Mouse (Mus musculus) lung, postnatal 0 days (tissue): Measurements from ENCODE around the gene Gm34653. TPM values are rescaled to one million over a fixed set of nuclear protein-coding genes. Genes with fewer than 3 reads are reported as not detected.
A peak's percentile ranks its signal among the peaks of the same experiment; 100 is the strongest.
"Not testable (repeated sequence)": the region's sequence is repeated elsewhere in the genome, so short reads cannot be mapped to it uniquely, and the experiment has no call there.

ENCODE experiments used
- ATAC-seq: fragments of 200-750 bp; cut with Nextera tagmentation; 2 replicates; pipeline ENCODE4 v1.8.0; 2017; ENCODE audit warnings: moderate library complexity
- DNase-seq: peaks from one replicate; pipeline ENCODE4 v3.0.0-alpha.2; 2016; ENCODE audit warnings: low spot score
- H3K27ac ChIP-seq: fragments of 300-500 bp; sonication (generic); 2 replicates; pipeline ENCODE4 v1.5.1; 2014; ENCODE audit warnings: antibody characterized with exemption, mild to moderate bottlenecking, low read length, mixed read lengths
- H3K27me3 ChIP-seq: fragments of 300-500 bp; sonication (generic); replicated peaks from 2 replicates; pipeline ENCODE4 v1.6.1; 2014; ENCODE audit warnings: low read length, mixed read lengths; ENCODE audit not compliant: insufficient read depth
- H3K36me3 ChIP-seq: fragments of 300-500 bp; sonication (generic); 2 replicates; pipeline ENCODE4 v1.6.1; 2014; ENCODE audit warnings: low read length, mixed read lengths; ENCODE audit not compliant: insufficient read depth
- H3K4me1 ChIP-seq: fragments of 300-500 bp; sonication (generic); 2 replicates; pipeline ENCODE4 v1.6.1; 2014; ENCODE audit warnings: antibody characterized with exemption, low read depth, low read length, mixed read lengths; ENCODE audit not compliant: insufficient read depth
- H3K4me2 ChIP-seq: fragments of 300-500 bp; sonication (generic); replicated peaks from 2 replicates; pipeline ENCODE4 v1.6.1; 2014; ENCODE audit warnings: low read depth, mild to moderate bottlenecking, low read length, moderate library complexity, mixed read lengths
- H3K4me3 ChIP-seq: fragments of 300-500 bp; sonication (generic); 2 replicates; pipeline ENCODE4 v1.5.1; 2014; ENCODE audit warnings: low read depth, low read length
- H3K9ac ChIP-seq: fragments of 300-500 bp; sonication (generic); replicated peaks from 2 replicates; pipeline ENCODE4 v1.6.1; 2014; ENCODE audit warnings: low read depth, mild to moderate bottlenecking
- H3K9me3 ChIP-seq: fragments of 300-500 bp; sonication (generic); 2 replicates; pipeline ENCODE4 v1.6.1; 2016; ENCODE audit warnings: low read length, mixed read lengths
- CTCF ChIP-seq: IDR thresholded peaks from 2 replicates; pipeline ENCODE4 v1.5.1; 2016; ENCODE audit warnings: antibody characterized with exemption, mild to moderate bottlenecking
- EP300 ChIP-seq: IDR thresholded peaks from 2 replicates; pipeline ENCODE4 v1.6.1; 2016; ENCODE audit warnings: antibody characterized with exemption, mild to moderate bottlenecking, control low read depth
- WGBS: fragments of 180-500 bp; shearing (Covaris S2); extraction: QIAGEN DNeasy Blood & Tissue Kit; methylation state at CpG from one replicate; pipeline ENCODE4 v1.1.7; 2014; 5-methylcytosine and 5-hydroxymethylcytosine counted together
- polyA plus RNA-seq: library from polyadenylated mRNA; unstranded; fragments of >200 nt; fragmentation: Nextera tagmentation; extraction: Ambion mirVana; gene quantifications from 2 replicates; pipeline ENCODE4 v1.2.1, GENCODE M21; 2015

Gm34653 gene
- polyA plus RNA-seq, 1 experiment from 2014 or later: not detected

DNA sequence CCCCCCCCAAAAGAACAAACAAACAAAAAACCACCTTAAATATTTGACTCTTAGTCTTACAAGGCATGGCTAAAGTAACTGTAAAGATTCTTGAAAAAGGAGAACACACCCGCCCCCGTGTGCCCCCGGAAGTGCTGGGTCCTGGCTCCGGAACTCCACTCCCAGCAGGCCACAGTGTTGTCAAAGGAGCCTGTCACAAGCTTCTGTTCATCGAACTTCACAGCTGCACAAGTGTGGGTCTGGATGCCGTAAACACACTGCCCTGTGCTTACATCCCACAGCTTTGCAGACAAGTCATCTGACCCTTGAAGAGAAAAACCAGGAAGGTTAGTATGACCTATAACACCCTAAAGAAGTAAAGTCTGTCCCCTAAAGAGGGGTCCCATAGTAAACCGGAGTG, 20.1 kb upstream of the Gm34653 start:
- no peak overlapping the region for H3K9ac ChIP-seq
- H3K27me3 ChIP-seq: no peaks in the 10 kb centered on the region
- no peak overlapping the region for H3K4me2 ChIP-seq
- ATAC-seq: no peak
- no peaks in the 10 kb centered on the region for H3K4me1 ChIP-seq
- no peak overlapping the region for H3K4me3 ChIP-seq
- no peak overlapping the region for H3K27ac ChIP-seq
- TF ChIP-seq CTCF: no peak
- TF ChIP-seq EP300: no peak
- no peaks in the 10 kb centered on the region for H3K9me3 ChIP-seq
- DNase-seq: no peak
- H3K36me3 ChIP-seq: no peaks in the 10 kb centered on the region
- WGBS: 82% methylated on average over 7 of the region's 7 CpGs

GRCm38 (mm10) chr2:34815893-34816292, 16.9 kb upstream of the Gm34653 start:
- 91% methylated on average over 2 of the region's 2 CpGs for WGBS
- not testable (repeated sequence) for H3K36me3 ChIP-seq, H3K9ac ChIP-seq, H3K4me3 ChIP-seq, DNase-seq, H3K9me3 ChIP-seq, H3K4me2 ChIP-seq, H3K4me1 ChIP-seq, H3K27me3 ChIP-seq, ATAC-seq, H3K27ac ChIP-seq

GRCm38 (mm10) chr2:34818492-34818891, 14.3 kb upstream of the Gm34653 start:
- H3K27me3 ChIP-seq: no peaks in the 10 kb centered on the region
- peaks cover 10% of the 10 kb centered on the region for H3K36me3 ChIP-seq
- H3K4me3 ChIP-seq: no peak overlapping the region
- H3K4me1 ChIP-seq: no peaks in the 10 kb centered on the region
- WGBS: 94% methylated on average over 2 of the region's 2 CpGs
- TF ChIP-seq CTCF (no peak), EP300 (no peak)
- no peak for DNase-seq
- H3K4me2 ChIP-seq: no peak overlapping the region
- H3K9ac ChIP-seq: no peak overlapping the region
- no peak for ATAC-seq
- H3K27ac ChIP-seq: no peak overlapping the region
- no peaks in the 10 kb centered on the region for H3K9me3 ChIP-seq

DNA sequence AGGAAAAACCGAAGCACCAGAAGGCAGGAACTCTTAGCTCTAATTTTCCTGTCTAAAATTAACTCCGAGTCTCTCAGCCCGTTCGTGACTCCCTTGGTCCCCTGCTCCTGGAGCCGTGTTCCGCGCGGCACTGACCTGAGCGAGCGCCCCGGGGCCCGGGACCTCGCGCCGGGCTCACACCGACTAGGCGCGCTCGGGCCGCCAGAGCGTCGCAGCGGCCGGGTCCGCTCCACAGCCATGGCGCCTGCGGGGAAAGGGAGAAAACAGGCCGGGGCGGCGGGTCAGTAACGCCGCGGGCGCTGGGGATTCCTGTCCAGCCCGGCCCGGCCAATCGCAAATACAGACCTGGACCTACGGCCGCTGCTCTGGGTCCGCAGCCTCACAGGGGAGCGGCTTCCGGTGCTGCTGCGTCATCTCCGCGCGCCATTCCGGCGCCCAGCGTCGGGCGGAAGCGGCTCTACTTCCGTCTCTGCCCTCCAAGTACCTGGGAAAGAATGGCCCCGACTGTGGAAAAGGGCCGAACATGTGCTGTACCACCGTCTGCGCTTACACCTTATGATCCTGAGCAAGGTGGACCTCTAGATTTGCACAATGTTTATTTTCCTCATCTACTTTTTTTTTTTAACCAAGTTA, 6.9 kb upstream of the Gm34653 start, which contains the start of gene Fbxw2:
Fbxw2 (minus strand) TSS at position 485 of the 633 bp plus-strand sequence.
- Histone ChIP-seq H3K27ac (peak within 1 kb of the TSS; percentile 96), H3K27me3 (no peaks in the 10 kb centered on the region), H3K9me3 (no peaks in the 10 kb centered on the region), H3K9ac (peak within 1 kb of the TSS; percentile 97), H3K36me3 (peaks cover 5% of the 10 kb centered on the region; the same call in 1 of the 2 replicates), H3K4me3 (peak within 1 kb of the TSS; percentile 90), H3K4me2 (peak within 1 kb of the TSS; percentile 70), H3K4me1 (peaks cover 8% of the 10 kb centered on the region; the same call in 1 of the 2 replicates)
- ATAC-seq (peak; percentile 98), DNase-seq (peak; percentile 95)
- WGBS: 4% methylated on average over 45 of the region's 57 CpGs
- peak; percentile 24; the same call in 1 of the 2 replicates for TF ChIP-seq EP300
- TF ChIP-seq CTCF: no peak

GRCm38 (mm10) chr2:34826460-34827231, 6.2 kb upstream of the Gm34653 start:
- 36% methylated on average over 20 of the region's 21 CpGs for WGBS
- peak overlapping the region; percentile 96 for H3K27ac ChIP-seq
- ATAC-seq: no peak
- DNase-seq: peak; percentile 22
- TF ChIP-seq CTCF (no peak), EP300 (no peak)
- H3K36me3 ChIP-seq: peaks cover 5% of the 10 kb centered on the region; the same call in 1 of the 2 replicates
- H3K4me2 ChIP-seq: peak overlapping the region; percentile 70
- H3K27me3 ChIP-seq: no peaks in the 10 kb centered on the region
- H3K9me3 ChIP-seq: no peaks in the 10 kb centered on the region
- peak overlapping the region; percentile 97 for H3K9ac ChIP-seq
- peaks cover 8% of the 10 kb centered on the region; the same call in 1 of the 2 replicates for H3K4me1 ChIP-seq
- H3K4me3 ChIP-seq: peak overlapping the region; percentile 90

GRCm38 (mm10) chr2:34827591-34827990, 5.2 kb upstream of the Gm34653 start:
- TF ChIP-seq CTCF: no peak
- TF ChIP-seq EP300: no peak
- no peak overlapping the region for H3K4me3 ChIP-seq
- peaks cover 2% of the 10 kb centered on the region; the same call in 1 of the 2 replicates for H3K36me3 ChIP-seq
- peak overlapping the region; percentile 43; the same call in 1 of the 2 replicates for H3K27ac ChIP-seq
- no peaks in the 10 kb centered on the region for H3K9me3 ChIP-seq
- H3K4me1 ChIP-seq: peaks cover 8% of the 10 kb centered on the region; the same call in 1 of the 2 replicates
- 80% methylated on average over 4 of the region's 4 CpGs for WGBS
- no peak overlapping the region for H3K9ac ChIP-seq
- DNase-seq: peak; percentile 18
- H3K27me3 ChIP-seq: no peaks in the 10 kb centered on the region
- no peak for ATAC-seq
- H3K4me2 ChIP-seq: no peak overlapping the region
